Mouse (Mus musculus) adrenal gland, adult (tissue): ENCODE results near the gene Ttll11.

ENCODE experiments used
- DNase-seq, 2 experiments: peaks; one replicate each; pipeline ENCODE4 v3.0.0; 2022 to 2023; ENCODE audit warnings: low spot score in 1 of 2; ENCODE audit not compliant: inconsistent age in 2 of 2

The Ttll11 gene

GRCm38 (mm10) chr2:35702001-35702400 is 277.7 kb downstream of the Ttll11 start:
- no peak for DNase-seq
